Mouse (Mus musculus): ENCODE measurements around the gene Mael.

The Mael gene

DNA sequence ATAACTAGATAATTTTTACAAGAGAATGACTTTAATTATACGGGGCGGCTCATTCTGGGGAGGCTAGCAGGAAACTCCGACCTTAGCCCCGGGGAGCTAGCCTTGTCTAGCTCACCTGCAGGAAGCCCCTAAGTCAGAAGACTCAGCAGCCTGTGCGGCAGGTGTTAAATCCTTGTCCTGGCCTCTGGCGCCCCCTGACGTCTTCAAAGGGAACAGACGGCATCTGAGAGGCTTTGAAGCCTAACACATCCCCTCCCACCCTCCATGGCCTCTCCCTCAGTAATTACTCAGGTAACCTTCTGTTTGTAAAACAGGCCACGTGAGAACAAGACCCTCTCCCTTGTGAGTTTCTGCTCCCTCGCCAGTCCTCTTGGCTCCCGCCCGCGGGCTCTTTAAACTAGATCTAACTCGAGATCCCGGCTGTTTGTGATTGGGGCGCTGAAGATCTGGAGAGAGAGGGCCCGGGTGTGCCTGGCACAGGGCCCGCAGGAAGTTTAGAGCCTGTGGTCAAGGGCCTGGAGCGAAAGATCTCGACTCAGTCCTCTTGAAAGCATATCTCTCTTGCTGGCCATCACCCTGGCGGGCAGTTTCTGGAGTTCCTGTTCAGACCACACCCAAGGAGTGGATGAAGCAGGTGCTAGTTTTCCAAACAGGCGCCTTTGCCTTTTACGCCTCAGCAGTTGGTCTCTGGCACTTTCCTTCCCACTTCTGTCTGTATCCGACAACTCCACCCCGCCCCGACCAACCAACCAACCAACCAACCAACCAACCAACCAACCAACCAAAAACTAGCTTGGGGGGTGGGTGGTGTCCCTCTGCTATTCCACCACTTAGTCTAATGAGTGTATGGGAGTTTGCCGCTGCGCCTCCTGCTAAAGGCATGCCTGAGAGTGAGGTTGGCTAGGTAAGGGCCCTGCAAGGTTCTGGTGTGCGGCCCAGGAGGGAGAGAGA lies 84.1 kb downstream of the Mael start:
- peak; percentile 84 for DNase-seq (ENCODE audit: low read depth, low spot score)

GRCm38 (mm10) chr1:166153351-166154120 lies 85.0 kb downstream of the Mael start:
- peak; percentile 87 for DNase-seq (ENCODE audit: low read depth, low spot score)

DNA sequence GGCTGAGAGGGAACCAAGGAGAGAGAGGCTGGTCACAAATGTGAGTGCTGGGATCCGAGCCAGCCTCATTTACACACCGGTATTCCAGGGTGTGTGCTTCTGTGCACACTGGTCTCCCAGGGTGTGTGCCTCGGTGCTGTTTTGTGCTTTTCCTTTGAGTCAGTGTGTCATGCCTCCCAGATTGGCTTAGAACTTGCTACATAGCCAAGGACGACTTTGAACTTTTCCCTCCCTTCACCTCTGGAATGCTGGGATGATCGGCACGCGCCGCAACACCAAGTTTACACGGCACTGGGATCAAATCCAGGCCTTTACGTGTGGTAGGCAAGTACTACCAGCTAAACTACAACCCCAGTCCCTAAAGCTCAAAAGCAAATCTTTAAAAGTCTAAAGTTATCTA lies 86.5 kb downstream of the Mael start:
- no peak for DNase-seq (ENCODE audit: low read depth, low spot score)

DNA sequence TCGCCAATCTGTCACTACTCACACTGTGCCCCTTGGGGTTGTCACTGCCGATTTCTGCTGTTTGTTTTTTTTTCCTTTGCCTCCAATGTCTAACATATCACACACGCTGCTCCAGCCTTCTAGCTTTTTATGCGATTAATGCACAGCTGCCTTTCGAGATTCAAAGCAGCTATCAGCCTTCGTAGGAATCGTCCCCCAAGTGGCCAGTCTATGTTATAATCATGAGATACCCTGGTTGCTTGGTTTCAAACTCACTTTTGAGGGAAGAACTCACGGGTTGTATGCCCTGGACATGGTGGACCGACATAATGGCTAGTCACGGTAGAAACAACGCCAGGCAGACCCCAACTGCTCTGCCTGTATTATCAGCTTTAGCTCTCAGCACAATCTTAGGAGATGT lies 87.2 kb downstream of the Mael start:
- DNase-seq (ENCODE audit: low read depth, low spot score), result no peak

All from mesoderm, embryonic 11.5 days (tissue).